Mouse (Mus musculus) CH12.LX (cell line): ENCODE measurements around the gene Tent5a. TPM values are rescaled to one million over a fixed set of nuclear protein-coding genes. Genes with fewer than 3 reads are reported as not detected.

Source experiments
- DNase-seq: peaks from one replicate; pipeline ENCODE4 v3.0.0-alpha.2; 2013; ENCODE audit errors: extremely low read depth
- H3K27ac ChIP-seq: 2 replicates; pipeline ENCODE4 v1.5.1; 2012; ENCODE audit warnings: low read depth, mild to moderate bottlenecking, control low read depth, moderate library complexity; ENCODE audit not compliant: insufficient read depth
- H3K27me3 ChIP-seq: replicated peaks from 2 replicates; pipeline ENCODE3; 2012; ENCODE audit warnings: inconsistent platforms
- H3K36me3 ChIP-seq, 2 experiments: replicated peaks in 1 of 2; 2 replicates each; pipeline versions ENCODE3 to v1.6.1; 2012; ENCODE audit warnings: inconsistent platforms in 1 of 2, low read length in 1 of 2, mild to moderate bottlenecking in 1 of 2, mixed read lengths in 1 of 2, moderate library complexity in 1 of 2; ENCODE audit not compliant: control insufficient read depth in 1 of 2, insufficient read depth in 1 of 2
- H3K4me1 ChIP-seq, 2 experiments: 2 replicates each; pipeline ENCODE4 v1.6.1; 2012; ENCODE audit warnings: inconsistent platforms in 1 of 2, moderate library complexity in 1 of 2; ENCODE audit not compliant: insufficient read depth in 2 of 2, control insufficient read depth in 1 of 2
- H3K4me2 ChIP-seq: 2 replicates; pipeline ENCODE4 v1.6.1; 2012; ENCODE audit warnings: low read depth, mild to moderate bottlenecking, control low read depth; ENCODE audit not compliant: poor library complexity, insufficient read depth, severe bottlenecking
- H3K4me3 ChIP-seq, 3 experiments: fragments of 150-350 bp in 1 of 3; sonication (generic) in 1 of 3; replicated peaks in 1 of 3; 2 replicates each; pipeline versions ENCODE3 to v1.5.1; 2011 to 2012; ENCODE audit warnings: low read depth in 2 of 3, low read length in 2 of 3, mild to moderate bottlenecking in 2 of 3, moderate library complexity in 2 of 3, control low read depth in 1 of 3, improper control_type of control experiment in 1 of 3, inconsistent platforms in 1 of 3, mixed read lengths in 1 of 3; ENCODE audit not compliant: poor library complexity in 1 of 3
- H3K79me2 ChIP-seq: replicated peaks from 2 replicates; pipeline ENCODE4 v1.6.1; 2012; ENCODE audit warnings: mild to moderate bottlenecking, moderate library complexity; ENCODE audit not compliant: control insufficient read depth, poor library complexity, insufficient read depth, severe bottlenecking; ENCODE audit errors: extremely low read depth
- H3K9ac ChIP-seq: 2 replicates; pipeline ENCODE4 v1.6.1; 2012; ENCODE audit warnings: low read depth, mild to moderate bottlenecking, control low read depth, moderate library complexity; ENCODE audit not compliant: insufficient read depth
- H3K9me3 ChIP-seq: replicated peaks from 2 replicates; pipeline ENCODE3; 2012; ENCODE audit warnings: low read length, inconsistent platforms, mixed read lengths
- BHLHE40 ChIP-seq: IDR thresholded peaks from 2 replicates; pipeline ENCODE4 v1.6.1; 2011; ENCODE audit warnings: mild to moderate bottlenecking, low read depth, low read length, improper control_type of control experiment
- CTCF ChIP-seq, 2 experiments: IDR thresholded peaks in 1 of 2; conservative IDR thresholded peaks in 1 of 2; 2 replicates each; pipeline ENCODE4 v1.5.1; 2011 to 2012; ENCODE audit warnings: low read depth in 2 of 2, low read length in 2 of 2, improper control_type of control experiment in 1 of 2, inconsistent platforms in 1 of 2, mild to moderate bottlenecking in 1 of 2, moderate library complexity in 1 of 2
- E2F4 ChIP-seq: IDR thresholded peaks from 2 replicates; pipeline ENCODE4 v1.6.1; 2011; ENCODE audit warnings: low read depth, low read length, improper control_type of control experiment; ENCODE audit not compliant: insufficient replicate concordance
- ETS1 ChIP-seq: conservative IDR thresholded peaks from 2 replicates; pipeline ENCODE4 v1.6.1; 2012; ENCODE audit warnings: low read depth, mild to moderate bottlenecking, inconsistent platforms, low read length, improper control_type of control experiment, moderate library complexity
- GABPA ChIP-seq: IDR thresholded peaks from 2 replicates; pipeline ENCODE4 v1.6.1; 2012; ENCODE audit warnings: low read depth, low read length, improper control_type of control experiment, inconsistent platforms; ENCODE audit not compliant: insufficient replicate concordance
- HCFC1 ChIP-seq: IDR thresholded peaks from 2 replicates; pipeline ENCODE4 v1.6.1; 2012; ENCODE audit warnings: low read depth, mild to moderate bottlenecking, inconsistent platforms, low read length, improper control_type of control experiment
- JUN ChIP-seq: IDR thresholded peaks from 2 replicates; pipeline ENCODE4 v1.6.1; 2011; ENCODE audit warnings: low read depth, mild to moderate bottlenecking, low read length, improper control_type of control experiment, moderate library complexity; ENCODE audit not compliant: insufficient read depth
- KAT2A ChIP-seq: IDR thresholded peaks from 2 replicates; pipeline ENCODE4 v1.6.1; 2012; ENCODE audit warnings: low read length, improper control_type of control experiment, inconsistent platforms; ENCODE audit not compliant: insufficient replicate concordance
- MAFK ChIP-seq: IDR thresholded peaks from 2 replicates; pipeline ENCODE4 v1.6.1; 2011; ENCODE audit warnings: low read length, improper control_type of control experiment; ENCODE audit not compliant: insufficient replicate concordance
- MEF2A ChIP-seq: IDR thresholded peaks from 2 replicates; pipeline ENCODE4 v1.6.1; 2014; ENCODE audit warnings: low read depth, mild to moderate bottlenecking, inconsistent platforms, low read length, improper control_type of control experiment, borderline replicate concordance
- RAD21 ChIP-seq: IDR thresholded peaks from 2 replicates; pipeline ENCODE4 v1.6.1; 2011; ENCODE audit warnings: low read depth, mild to moderate bottlenecking, low read length, improper control_type of control experiment, moderate library complexity
- SIN3A ChIP-seq: IDR thresholded peaks from 2 replicates; pipeline ENCODE4 v1.6.1; 2012; ENCODE audit warnings: low read length, improper control_type of control experiment, inconsistent platforms
- UBTF ChIP-seq: IDR thresholded peaks from 2 replicates; pipeline ENCODE4 v1.6.1; 2012; ENCODE audit warnings: low read depth, mild to moderate bottlenecking, inconsistent platforms, low read length, improper control_type of control experiment, moderate library complexity
- USF2 ChIP-seq: conservative IDR thresholded peaks from 2 replicates; pipeline ENCODE4 v1.6.1; 2011; ENCODE audit warnings: low read depth, low read length, improper control_type of control experiment
- ZMIZ1 ChIP-seq: IDR thresholded peaks from 2 replicates; pipeline ENCODE4 v1.6.1; 2012; ENCODE audit warnings: low read depth, mild to moderate bottlenecking, inconsistent platforms, low read length, improper control_type of control experiment
- ZNF384 ChIP-seq: IDR thresholded peaks from 2 replicates; pipeline ENCODE4 v1.6.1; 2012; ENCODE audit warnings: low read depth, low read length, improper control_type of control experiment, inconsistent platforms
- dilution Hi-C: fragments of 300-500 bp; cut with MboI; formaldehyde crosslinking; loops from 2 replicates; pipeline ENCODE4 v1.14.3; 2020; ENCODE audit warnings: low sequenced_read_pairs; ENCODE audit not compliant: extremely low pct_unique_long_range_greater_than_20kb, extremely low pct_ligation_motif_present
- in situ Hi-C: fragments of 300-500 bp; cut with MboI; formaldehyde crosslinking; loops from 3 replicates; pipeline ENCODE4 v1.14.3; 2019; ENCODE audit warnings: low sequenced_read_pairs, low pct_ligation_motif_present, low pct_unique_long_range_greater_than_20kb, mixed read lengths
- polyA plus RNA-seq: library from polyadenylated mRNA; unstranded; fragments of >175 nt; gene quantifications from 2 replicates; pipeline ENCODE4 v1.2.1, GENCODE M21; 2012; ENCODE audit warnings: low read depth; ENCODE audit not compliant: insufficient read length
- total RNA-seq, 2 experiments: library from RNA; depleted of rRNA; stranded (reverse); fragments of 300-350 nt in 1 of 2; fragments of >200 nt in 1 of 2; gene quantifications; 2 replicates each; pipeline ENCODE4 v1.2.3; 2012 to 2014

Tent5a gene
- total and polyA plus RNA-seq, 3 experiments, result 1.2 to 2.6 (median 1.6) TPM

- peak overlapping the region; percentile 55 for H3K9ac ChIP-seq
- H3K4me2 ChIP-seq, result peak overlapping the region; percentile 81
- in situ Hi-C loops (loop anchor here (25.0 kb wide), 2 partner anchors 261 to 1364 kb away; no protein-coding TSS in a partner anchor), dilution Hi-C loops (no loop called here)
- no peak for DNase-seq
- peaks cover 11 to 30% of the 10 kb centered on the region in 2 experiments for H3K4me1 ChIP-seq
- no peak for TF ChIP-seq USF2
- no peak for TF ChIP-seq MAFK
- TF ChIP-seq ZMIZ1, result no peak
- no peak for TF ChIP-seq JUN
- no peak for TF ChIP-seq KAT2A
- no peak for TF ChIP-seq MEF2A
- TF ChIP-seq E2F4, result no peak
- TF ChIP-seq BHLHE40, result no peak
- no peak for TF ChIP-seq ZNF384
- no peak for TF ChIP-seq SIN3A
- H3K9me3 ChIP-seq, result peaks cover 5% of the 10 kb centered on the region
- H3K36me3 ChIP-seq, result peaks cover 3 to 11% of the 10 kb centered on the region in 2 experiments
- H3K4me3 ChIP-seq, result peak overlapping the region; percentile 25 to 84 (median 60)
- H3K27me3 ChIP-seq, result no peaks in the 10 kb centered on the region
- peaks cover 3% of the 10 kb centered on the region for H3K79me2 ChIP-seq
- no peak overlapping the region for H3K27ac ChIP-seq
Observed at GRCm38 (mm10) chr9:85326292-85327241, 581 bp downstream of the Tent5a start.

DNA sequence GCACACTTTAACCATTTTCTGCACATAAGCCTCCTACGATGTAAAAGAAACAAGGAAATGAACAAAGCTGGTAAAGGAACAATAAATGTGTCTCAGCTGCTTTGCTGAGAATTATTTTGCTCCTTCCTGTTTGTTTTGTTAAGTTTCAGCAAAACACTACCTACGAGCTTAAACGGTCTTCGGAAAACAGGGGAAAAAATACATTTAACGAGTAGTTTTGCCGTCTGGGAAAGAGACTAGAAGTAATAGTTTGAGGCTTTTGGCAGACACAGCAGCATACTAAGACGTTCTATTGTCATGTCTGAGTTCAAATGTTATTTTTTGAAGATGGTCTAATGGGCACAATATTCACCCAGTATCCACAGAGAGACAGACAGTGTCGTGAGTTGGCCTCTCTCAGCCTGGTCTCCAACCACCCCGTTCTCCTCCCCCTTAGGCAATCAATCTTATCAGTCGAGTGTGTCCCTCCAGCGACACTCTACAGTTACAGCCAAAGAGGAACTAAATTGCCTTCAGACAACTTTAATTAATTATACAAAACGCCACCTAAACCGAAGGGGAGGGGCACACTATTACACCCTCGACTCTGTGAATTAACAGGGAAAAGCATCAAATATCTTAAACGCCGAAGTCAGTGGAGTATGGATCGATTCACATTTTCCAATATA lies 1.8 kb downstream of the Tent5a start:
- no peak overlapping the region for H3K4me3 ChIP-seq
- TF ChIP-seq ETS1 (no peak), RAD21 (no peak), GABPA (no peak), CTCF (conservative IDR thresholded peaks at IDR 0.05 in 1 of 2, IDR thresholded peaks at IDR 0.05 in 1 of 2; ENCODE audit: low read depth in 2 of 2, low read length in 2 of 2) (no peak), HCFC1 (no peak), UBTF (no peak)
- peaks cover 11 to 30% of the 10 kb centered on the region in 2 experiments for H3K4me1 ChIP-seq
- H3K27ac ChIP-seq, result no peak overlapping the region
- H3K4me2 ChIP-seq, result peak overlapping the region; percentile 81
- in situ Hi-C loops, result loop anchor here (25.0 kb wide), 2 partner anchors 262 to 1363 kb away; no protein-coding TSS in a partner anchor
- no peak for DNase-seq
- H3K27me3 ChIP-seq, result no peaks in the 10 kb centered on the region
- peaks cover 3 to 11% of the 10 kb centered on the region in 2 experiments for H3K36me3 ChIP-seq
- dilution Hi-C loops, result no loop called here
- peaks cover 5% of the 10 kb centered on the region for H3K9me3 ChIP-seq
- H3K79me2 ChIP-seq, result peaks cover 3% of the 10 kb centered on the region
- H3K9ac ChIP-seq, result no peak overlapping the region
